Mouse (Mus musculus) forebrain, embryonic 10.5 days (tissue): Measurements from ENCODE around the gene Ptpn21. TPM values are rescaled to one million over a fixed set of nuclear protein-coding genes. Genes with fewer than 3 reads are reported as not detected.

Experiments used
- DNase-seq: peaks from one replicate; pipeline ENCODE4 v3.0.0-alpha.2; 2017; ENCODE audit warnings: low spot score; ENCODE audit errors: extremely low spot score
- H3K27ac ChIP-seq: fragments of 300-500 bp; sonication (generic); 2 replicates; pipeline ENCODE4 v1.5.1; 2016; ENCODE audit warnings: mild to moderate bottlenecking
- H3K27me3 ChIP-seq: fragments of 300-500 bp; sonication (generic); 2 replicates; pipeline ENCODE4 v1.6.1; 2016; ENCODE audit warnings: mild to moderate bottlenecking; ENCODE audit not compliant: poor library complexity, severe bottlenecking
- H3K36me3 ChIP-seq: fragments of 300-500 bp; sonication (generic); replicated peaks from 2 replicates; pipeline ENCODE4 v1.6.1; 2016; ENCODE audit warnings: mild to moderate bottlenecking, moderate library complexity
- H3K4me1 ChIP-seq: fragments of 300-500 bp; sonication (generic); 2 replicates; pipeline ENCODE4 v1.6.1; 2016
- H3K4me3 ChIP-seq: fragments of 300-500 bp; sonication (generic); 2 replicates; pipeline ENCODE4 v1.5.1; 2016; ENCODE audit warnings: mild to moderate bottlenecking, moderate library complexity
- H3K9me3 ChIP-seq: fragments of 300-500 bp; sonication (generic); 2 replicates; pipeline ENCODE4 v1.6.1; 2016; ENCODE audit warnings: mild to moderate bottlenecking, moderate library complexity
- WGBS: fragments of 180-500 bp; shearing (Covaris S2); methylation state at CpG from one replicate; pipeline ENCODE4 v1.1.7; 2016; 5-methylcytosine and 5-hydroxymethylcytosine counted together
- polyA plus RNA-seq: library from polyadenylated mRNA; unstranded; fragments of >200 nt; fragmentation: Nextera tagmentation; extraction: Ambion mirVana; gene quantifications from 2 replicates; pipeline ENCODE4 v1.2.1, GENCODE M21; 2016

Gene Ptpn21
- polyA plus RNA-seq, 1 experiment from 2014 or later: 7.4 TPM

DNA sequence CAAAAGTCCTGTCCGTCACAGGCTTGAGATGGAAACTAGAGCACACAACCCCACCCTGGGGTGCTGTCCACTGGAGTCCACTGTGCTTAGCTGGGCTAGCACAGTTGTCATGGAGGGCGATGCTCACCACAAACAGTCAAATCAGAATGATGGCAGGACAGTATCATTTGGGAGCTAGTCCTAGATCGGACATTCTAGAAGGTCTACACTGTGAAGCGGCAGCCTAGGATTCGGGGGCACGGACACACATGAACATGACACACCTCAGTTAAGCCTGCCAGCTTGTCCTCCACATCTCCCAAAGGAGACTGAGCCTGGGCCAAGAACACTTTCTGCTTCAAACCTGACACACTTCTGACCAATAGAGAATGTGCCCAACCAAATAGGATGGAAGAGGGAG, 60.3 kb downstream of the Ptpn21 start:
- WGBS: 96% methylated on average over 6 of the region's 6 CpGs
- H3K4me3 ChIP-seq: no peak overlapping the region
- no peak for DNase-seq
- H3K36me3 ChIP-seq: peaks cover 55% of the 10 kb centered on the region
- 0 out of 2 replicates have a peak, but pooled peaks cover 3% of the 10 kb centered on the region for H3K4me1 ChIP-seq
- H3K9me3 ChIP-seq: no peaks in the 10 kb centered on the region
- H3K27me3 ChIP-seq: no peaks in the 10 kb centered on the region
- H3K27ac ChIP-seq: no peak overlapping the region

GRCm38 (mm10) chr12:98674627-98675143, 62.5 kb downstream of the Ptpn21 start:
- no peaks in the 10 kb centered on the region for H3K9me3 ChIP-seq
- H3K27ac ChIP-seq: peak overlapping the region; percentile 75
- H3K27me3 ChIP-seq: no peaks in the 10 kb centered on the region
- H3K4me3 ChIP-seq: peak overlapping the region; percentile 40
- H3K36me3 ChIP-seq: peaks cover 44% of the 10 kb centered on the region
- WGBS: 9% methylated on average over 9 of the region's 9 CpGs
- 0 out of 2 replicates have a peak, but pooled peaks cover 3% of the 10 kb centered on the region for H3K4me1 ChIP-seq
- DNase-seq: peak; percentile 70

GRCm38 (mm10) chr12:98673879-98674278, 63.3 kb downstream of the Ptpn21 start:
- Histone ChIP-seq H3K4me3 (no peak overlapping the region), H3K27ac (no peak overlapping the region), H3K9me3 (no peaks in the 10 kb centered on the region), H3K27me3 (no peaks in the 10 kb centered on the region), H3K36me3 (peaks cover 44% of the 10 kb centered on the region), H3K4me1 (0 out of 2 replicates have a peak, but pooled peaks cover 3% of the 10 kb centered on the region)
- DNase-seq: no peak
- WGBS: 60% methylated on average over 6 of the region's 6 CpGs

DNA sequence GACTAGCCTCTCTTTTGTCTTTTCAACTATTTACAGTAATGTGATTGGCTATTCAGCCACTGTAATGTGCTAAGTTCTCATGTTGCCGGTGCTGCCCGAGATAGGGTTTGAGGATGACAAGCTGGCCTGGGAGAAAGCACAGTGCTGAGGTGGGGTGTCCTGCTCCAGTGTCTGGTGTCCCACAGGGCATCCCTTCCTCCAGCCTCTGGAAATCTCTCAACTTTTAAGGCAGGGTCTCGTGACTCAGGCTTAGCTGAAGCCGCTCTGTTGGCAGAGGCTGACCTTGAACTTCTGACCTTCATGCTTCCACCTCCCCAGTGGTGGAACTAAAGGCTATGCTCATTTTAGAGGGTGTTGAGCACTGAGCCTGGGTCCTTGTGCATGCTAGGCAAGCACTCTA, 66.8 kb downstream of the Ptpn21 start:
- Histone ChIP-seq H3K36me3 (peaks cover 25% of the 10 kb centered on the region), H3K27ac (no peak overlapping the region), H3K4me3 (no peak overlapping the region), H3K27me3 (no peaks in the 10 kb centered on the region), H3K4me1 (0 out of 2 replicates have a peak, but pooled peaks cover 3% of the 10 kb centered on the region), H3K9me3 (no peaks in the 10 kb centered on the region)
- 87% methylated on average over 4 of the region's 4 CpGs for WGBS
- no peak for DNase-seq

DNA sequence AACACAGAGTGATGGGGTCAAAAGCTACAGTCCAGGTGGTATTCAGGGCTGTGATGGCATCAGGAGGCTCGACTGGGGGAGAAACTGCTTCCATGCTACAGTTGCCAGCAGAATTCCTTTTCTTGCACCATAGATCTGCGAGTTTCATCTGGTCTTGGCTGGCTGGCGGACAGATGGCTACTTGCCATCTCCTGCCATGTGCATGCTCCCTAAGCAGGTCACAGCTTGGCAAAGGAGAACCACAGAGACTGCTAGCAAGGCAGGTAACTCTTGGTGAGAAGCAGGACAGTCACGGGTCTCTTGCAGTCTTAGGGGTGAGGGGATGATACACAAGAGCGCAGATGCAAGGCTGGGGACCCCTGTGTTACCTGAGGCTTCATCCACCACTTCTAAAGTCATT, 67.3 kb downstream of the Ptpn21 start:
- H3K36me3 ChIP-seq: peaks cover 23% of the 10 kb centered on the region
- no peak overlapping the region for H3K27ac ChIP-seq
- no peaks in the 10 kb centered on the region for H3K9me3 ChIP-seq
- no peak for DNase-seq
- no peak overlapping the region for H3K4me3 ChIP-seq
- H3K27me3 ChIP-seq: no peaks in the 10 kb centered on the region
- WGBS: 90% methylated on average over 5 of the region's 5 CpGs
- H3K4me1 ChIP-seq: 0 out of 2 replicates have a peak, but pooled peaks cover 3% of the 10 kb centered on the region

DNA sequence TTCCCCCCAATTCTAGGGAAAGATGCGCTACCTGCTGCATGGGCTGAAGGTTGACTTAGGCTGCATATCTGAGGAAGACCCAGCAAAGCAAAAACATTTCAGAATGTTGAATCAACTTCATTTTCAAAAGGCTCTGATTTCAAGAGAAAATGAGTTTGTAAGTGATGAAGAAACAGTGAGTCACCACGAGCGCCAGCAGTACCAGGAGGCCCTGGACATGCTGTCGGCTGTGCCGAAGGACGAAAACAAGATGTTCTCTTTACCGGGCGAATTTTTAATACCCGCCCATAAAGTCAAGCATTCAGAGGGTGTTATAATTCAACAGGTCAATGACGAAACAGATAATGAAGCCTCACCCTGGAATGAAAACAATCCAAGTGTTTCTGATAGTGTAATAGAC, 68.1 kb downstream of the Ptpn21 start:
- no peak overlapping the region for H3K4me3 ChIP-seq
- 94% methylated on average over 10 of the region's 10 CpGs for WGBS
- H3K27ac ChIP-seq: no peak overlapping the region
- DNase-seq: no peak
- no peaks in the 10 kb centered on the region for H3K9me3 ChIP-seq
- H3K36me3 ChIP-seq: peaks cover 25% of the 10 kb centered on the region
- no peaks in the 10 kb centered on the region for H3K4me1 ChIP-seq
- no peaks in the 10 kb centered on the region for H3K27me3 ChIP-seq

DNA sequence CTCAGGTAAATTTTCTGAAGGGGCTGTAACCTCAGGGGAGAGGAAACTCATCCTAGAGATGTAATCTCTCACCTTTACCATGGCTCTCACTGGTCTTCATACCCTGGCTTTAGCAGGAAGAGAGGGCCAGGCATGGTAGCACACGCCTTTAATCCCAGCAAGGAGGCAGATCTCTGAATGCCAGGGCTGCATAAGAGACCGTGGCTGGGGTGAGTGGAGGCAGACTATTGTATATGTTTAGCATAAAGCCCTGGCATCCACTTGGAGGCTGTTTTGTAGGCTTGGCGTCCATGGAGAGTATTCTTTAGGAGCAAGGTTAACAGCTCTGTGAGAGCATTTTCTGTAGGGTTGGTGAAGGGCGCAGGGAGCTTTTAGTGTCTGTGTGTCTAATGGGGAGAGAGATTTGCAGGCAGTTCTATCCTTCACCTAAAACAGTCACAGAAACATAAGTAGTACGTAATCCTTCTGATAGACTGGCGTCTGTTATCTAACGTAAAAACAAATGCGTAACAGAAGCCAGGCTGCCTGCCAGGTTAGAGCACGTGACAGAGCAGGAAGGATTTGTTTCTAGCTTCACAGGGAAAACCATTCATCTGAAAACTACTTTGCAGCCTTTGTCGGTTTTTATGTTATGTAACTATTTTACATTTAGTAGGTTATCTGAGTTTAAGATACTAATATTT, 68.9 kb downstream of the Ptpn21 start:
- Histone ChIP-seq H3K27ac (no peak overlapping the region), H3K4me1 (no peaks in the 10 kb centered on the region), H3K36me3 (peaks cover 22% of the 10 kb centered on the region), H3K27me3 (no peaks in the 10 kb centered on the region), H3K4me3 (no peak overlapping the region), H3K9me3 (no peaks in the 10 kb centered on the region)
- no peak for DNase-seq
- WGBS: 91% methylated on average over 10 of the region's 10 CpGs

- H3K27me3 ChIP-seq: no peaks in the 10 kb centered on the region
- no peaks in the 10 kb centered on the region for H3K9me3 ChIP-seq
- H3K36me3 ChIP-seq: peaks cover 42% of the 10 kb centered on the region
- DNase-seq: no peak
- no peak overlapping the region for H3K4me3 ChIP-seq
- no peak overlapping the region for H3K27ac ChIP-seq
- WGBS: 93% methylated on average over 7 of the region's 7 CpGs
- H3K4me1 ChIP-seq: no peaks in the 10 kb centered on the region
These were observed 74.6 kb downstream of the Ptpn21 start for GRCm38 (mm10) chr12:98662617-98663016.

DNA sequence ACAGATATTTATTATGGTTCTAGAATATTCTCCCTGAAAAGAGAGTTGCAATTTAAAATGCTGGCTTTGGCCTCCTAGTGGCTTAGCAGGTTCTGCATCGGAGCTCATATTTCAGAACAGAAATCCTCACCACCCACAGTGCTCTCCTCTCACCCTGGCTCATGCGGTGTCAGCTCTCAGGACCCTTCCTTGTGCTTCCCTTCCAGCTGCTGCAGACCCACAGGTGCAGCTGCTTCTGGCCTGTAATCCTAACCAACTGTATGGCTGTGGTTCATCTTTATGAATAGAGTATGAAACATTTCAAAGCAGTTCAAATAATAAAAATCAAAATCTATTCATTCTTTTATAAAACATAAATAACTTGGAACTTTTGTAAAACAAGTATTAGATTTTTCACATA, 80.3 kb downstream of the Ptpn21 start:
- 74% methylated on average over 2 of the region's 2 CpGs for WGBS
- no peak overlapping the region for H3K4me3 ChIP-seq
- no peaks in the 10 kb centered on the region for H3K27me3 ChIP-seq
- DNase-seq: no peak
- no peak overlapping the region for H3K27ac ChIP-seq
- no peaks in the 10 kb centered on the region for H3K4me1 ChIP-seq
- peaks cover 54% of the 10 kb centered on the region for H3K36me3 ChIP-seq
- no peaks in the 10 kb centered on the region for H3K9me3 ChIP-seq

DNA sequence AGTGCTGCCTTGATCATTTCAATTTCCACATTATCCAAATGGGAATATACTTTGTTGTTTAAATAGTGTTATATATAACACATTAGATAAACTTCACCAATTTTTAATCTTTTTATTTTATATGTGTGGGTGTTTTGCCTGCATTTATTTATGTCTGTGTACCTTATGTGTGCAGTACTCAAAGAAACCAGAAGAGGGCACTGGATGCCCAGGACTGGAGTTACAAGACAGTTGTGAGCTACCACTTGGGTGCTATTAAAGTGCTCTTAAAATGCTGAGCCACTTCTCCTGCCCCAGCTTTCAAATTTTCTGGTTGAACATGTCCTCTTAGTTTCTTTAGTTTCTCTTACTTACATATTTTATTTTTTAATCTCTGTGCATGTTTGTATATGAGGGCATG, 92.4 kb downstream of the Ptpn21 start:
- H3K27ac ChIP-seq: no peak overlapping the region
- no peak overlapping the region for H3K4me3 ChIP-seq
- no peaks in the 10 kb centered on the region for H3K27me3 ChIP-seq
- no peak for DNase-seq
- H3K9me3 ChIP-seq: no peaks in the 10 kb centered on the region
- H3K4me1 ChIP-seq: no peaks in the 10 kb centered on the region
- H3K36me3 ChIP-seq: peaks cover 31% of the 10 kb centered on the region

GRCm38 (mm10) chr12:98628260-98628970, 108.8 kb downstream of the Ptpn21 start:
- Histone ChIP-seq H3K27me3 (no peaks in the 10 kb centered on the region), H3K36me3 (peaks cover 12% of the 10 kb centered on the region), H3K4me3 (peak overlapping the region; percentile 76), H3K9me3 (peaks cover 5% of the 10 kb centered on the region; the same call in 1 of the 2 replicates), H3K4me1 (peaks cover 21% of the 10 kb centered on the region), H3K27ac (peak overlapping the region; percentile 90)
- DNase-seq: no peak
- whole genome bisulfite sequencing: 1% methylated on average over 16 of the region's 16 CpGs

- 4% methylated on average over 32 of the region's 32 CpGs for WGBS
- Histone ChIP-seq H3K27ac (peak within 1 kb of the TSS; percentile 90), H3K36me3 (peaks cover 5% of the 10 kb centered on the region), H3K27me3 (no peaks in the 10 kb centered on the region), H3K4me1 (peaks cover 21% of the 10 kb centered on the region), H3K9me3 (peaks cover 5% of the 10 kb centered on the region; the same call in 1 of the 2 replicates), H3K4me3 (peak within 1 kb of the TSS; percentile 76)
- DNase-seq: peak; percentile 94
These were observed 109.6 kb downstream of the Ptpn21 start, which contains the start of gene Spata7 for GRCm38 (mm10) chr12:98627392-98628259. TSS of gene Spata7 (plus strand) at chr12:98628157.
